Mouse (Mus musculus) G1E (cell line): ENCODE results near the gene Cdhr2. TPM values are rescaled to one million over a fixed set of nuclear protein-coding genes. Genes with fewer than 3 reads are reported as not detected.

Experiments
- ATAC-seq: 2 replicates; pipeline ENCODE4 v1.8.0; 2016; ENCODE audit warnings: mild to moderate bottlenecking; ENCODE audit not compliant: insufficient number of reproducible peaks, poor library complexity, low FRiP score, severe bottlenecking; ENCODE audit errors: extremely low read depth
- DNase-seq: peaks from one replicate; pipeline ENCODE4 v3.0.0; 2012; ENCODE audit warnings: low spot score
- H3K27me3 ChIP-seq: 2 replicates; pipeline ENCODE4 v1.6.1; 2012; ENCODE audit warnings: mild to moderate bottlenecking, low read length, inconsistent platforms; ENCODE audit not compliant: insufficient read depth
- H3K36me3 ChIP-seq: replicated peaks from 2 replicates; pipeline ENCODE3; 2012; ENCODE audit warnings: mild to moderate bottlenecking, inconsistent platforms
- H3K4me1 ChIP-seq: 2 replicates; pipeline ENCODE4 v1.6.1; 2012; ENCODE audit warnings: low read depth, low read length, inconsistent platforms, mixed read lengths; ENCODE audit not compliant: insufficient read depth
- H3K4me3 ChIP-seq: 2 replicates; pipeline ENCODE4 v1.5.1; 2012; ENCODE audit warnings: low read depth, mild to moderate bottlenecking, inconsistent platforms, low read length, moderate library complexity, mixed read lengths
- H3K9me3 ChIP-seq: replicated peaks from 2 replicates; pipeline ENCODE4 v1.6.1; 2012; ENCODE audit warnings: inconsistent platforms
- CTCF ChIP-seq: IDR thresholded peaks from 2 replicates; pipeline ENCODE4 v1.5.1; 2012; ENCODE audit warnings: low read depth, low read length, inconsistent platforms, mixed read lengths
- GATA1 ChIP-seq: IDR thresholded peaks from 2 replicates; pipeline ENCODE4 v1.6.1; 2012; ENCODE audit warnings: borderline replicate concordance, low read length, inconsistent platforms, mixed read lengths
- GATA2 ChIP-seq: IDR thresholded peaks from 2 replicates; pipeline ENCODE4 v1.6.1; 2012; ENCODE audit warnings: low read depth, low read length, inconsistent platforms, borderline replicate concordance
- POLR2AphosphoS5 ChIP-seq: IDR thresholded peaks from 2 replicates; pipeline ENCODE4 v1.6.1; 2012; ENCODE audit warnings: low read depth, low read length, inconsistent platforms; ENCODE audit not compliant: insufficient replicate concordance
- TAL1 ChIP-seq: conservative IDR thresholded peaks from 2 replicates; pipeline ENCODE4 v1.6.1; 2012; ENCODE audit warnings: low read depth, low read length, inconsistent platforms, mixed read lengths
- polyA plus RNA-seq: library from polyadenylated mRNA; stranded (reverse); fragments of >175 nt; gene quantifications from 2 replicates; pipeline ENCODE4 v1.2.3, GENCODE M21; 2012
- total RNA-seq, 2 experiments: library from RNA; stranded (forward) in 1 of 2; stranded (reverse) in 1 of 2; fragments of 200-1000 nt in 1 of 2; fragments of >200 nt in 1 of 2; fragmentation: Nextera tagmentation in 1 of 2; gene quantifications; 2 replicates each; pipeline ENCODE4 v1.2.3; 2014 to 2017

Cdhr2 gene
- total and polyA plus RNA-seq, 3 experiments: not detected

DNA sequence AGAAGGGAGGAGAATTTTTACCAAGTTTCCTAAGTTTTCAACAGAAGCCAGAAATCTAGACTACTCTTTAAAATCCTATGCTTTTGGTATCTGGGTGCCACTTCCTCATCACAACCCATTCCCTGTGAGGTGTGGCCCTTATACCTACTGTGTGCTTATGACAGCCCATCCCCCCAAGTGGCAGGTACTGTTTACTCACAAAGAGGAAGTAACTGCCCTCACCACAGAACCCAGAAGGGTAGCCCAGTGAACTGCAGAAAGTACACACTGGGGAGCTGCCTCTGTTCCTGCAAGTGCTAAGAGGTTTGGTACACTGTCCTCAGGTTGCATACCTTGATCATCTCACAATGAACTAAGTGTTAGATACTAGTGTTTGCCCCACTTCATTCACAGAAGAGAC is 9.5 kb upstream of the Cdhr2 start:
- Histone ChIP-seq H3K36me3 (peaks cover 26% of the 10 kb centered on the region), H3K4me1 (peaks cover 52% of the 10 kb centered on the region), H3K9me3 (no peaks in the 10 kb centered on the region), H3K4me3 (peak overlapping the region; percentile 99; the same call in 1 of the 2 replicates), H3K27me3 (no peaks in the 10 kb centered on the region)
- TF ChIP-seq CTCF (no peak), GATA1 (no peak), POLR2AphosphoS5 (no peak)
- peak; percentile 54 for DNase-seq
- no peak for ATAC-seq

DNA sequence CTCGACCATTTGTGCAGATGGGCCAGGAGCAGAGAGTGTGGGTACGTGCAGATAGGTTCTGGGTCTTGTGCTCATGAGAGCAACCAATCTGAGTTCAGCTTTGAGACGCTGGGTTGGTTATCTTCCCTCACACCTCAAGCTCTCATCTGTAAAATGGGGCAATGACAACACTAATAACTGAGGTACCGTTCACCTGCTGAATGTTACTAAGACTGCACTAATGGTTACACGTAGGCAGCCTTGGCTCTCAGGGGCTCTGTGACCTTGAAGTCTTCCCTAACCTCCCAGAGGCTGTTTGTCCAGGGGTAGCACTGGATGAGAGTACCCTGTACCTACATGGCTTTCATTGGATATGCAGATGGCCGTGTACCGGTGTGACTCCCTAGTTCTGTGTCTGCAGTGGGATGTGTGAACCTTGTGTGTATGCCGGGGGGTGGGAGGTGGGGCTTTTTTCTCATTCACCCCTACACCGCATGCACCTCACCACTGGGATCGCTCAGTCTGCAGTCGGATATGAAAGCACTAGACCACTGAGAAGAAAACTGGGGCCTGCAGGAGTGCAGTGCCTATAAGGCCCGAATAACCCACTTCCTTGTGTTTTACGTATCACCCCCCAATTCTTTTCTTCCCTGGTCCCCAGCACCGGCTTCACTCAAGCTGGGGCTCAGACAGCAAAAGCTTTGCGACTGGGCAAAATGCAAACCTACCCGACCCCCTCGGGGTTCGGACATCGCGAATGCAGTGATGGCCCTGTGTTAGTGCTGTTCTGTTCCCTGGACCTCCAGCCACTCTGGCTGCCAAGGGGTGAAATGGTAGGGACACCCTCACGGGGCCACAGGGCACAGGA is 8.3 kb upstream of the Cdhr2 start:
- ATAC-seq: no peak
- peaks cover 5% of the 10 kb centered on the region; the same call in 1 of the 2 replicates for H3K27me3 ChIP-seq
- no peak for DNase-seq
- peak overlapping the region; percentile 99 for H3K4me3 ChIP-seq
- peaks cover 48% of the 10 kb centered on the region for H3K4me1 ChIP-seq
- H3K9me3 ChIP-seq: no peaks in the 10 kb centered on the region
- TF ChIP-seq TAL1: no peak
- H3K36me3 ChIP-seq: peaks cover 25% of the 10 kb centered on the region

GRCm38 (mm10) chr13:54693558-54694347 is 7.5 kb upstream of the Cdhr2 start, which contains the start of gene Rnf44:
Rnf44 (minus strand) TSS chr13:54693907.
- ATAC-seq (peak; percentile 78), DNase-seq (peak; percentile 97)
- H3K4me1 ChIP-seq: peaks cover 40% of the 10 kb centered on the region
- peaks cover 10% of the 10 kb centered on the region; the same call in 1 of the 2 replicates for H3K27me3 ChIP-seq
- TF ChIP-seq POLR2AphosphoS5 (no peak), CTCF (no peak), GATA1 (no peak), GATA2 (no peak), TAL1 (no peak)
- no peaks in the 10 kb centered on the region for H3K9me3 ChIP-seq
- H3K4me3 ChIP-seq: peak within 1 kb of the TSS; percentile 99
- peaks cover 22% of the 10 kb centered on the region for H3K36me3 ChIP-seq

DNA sequence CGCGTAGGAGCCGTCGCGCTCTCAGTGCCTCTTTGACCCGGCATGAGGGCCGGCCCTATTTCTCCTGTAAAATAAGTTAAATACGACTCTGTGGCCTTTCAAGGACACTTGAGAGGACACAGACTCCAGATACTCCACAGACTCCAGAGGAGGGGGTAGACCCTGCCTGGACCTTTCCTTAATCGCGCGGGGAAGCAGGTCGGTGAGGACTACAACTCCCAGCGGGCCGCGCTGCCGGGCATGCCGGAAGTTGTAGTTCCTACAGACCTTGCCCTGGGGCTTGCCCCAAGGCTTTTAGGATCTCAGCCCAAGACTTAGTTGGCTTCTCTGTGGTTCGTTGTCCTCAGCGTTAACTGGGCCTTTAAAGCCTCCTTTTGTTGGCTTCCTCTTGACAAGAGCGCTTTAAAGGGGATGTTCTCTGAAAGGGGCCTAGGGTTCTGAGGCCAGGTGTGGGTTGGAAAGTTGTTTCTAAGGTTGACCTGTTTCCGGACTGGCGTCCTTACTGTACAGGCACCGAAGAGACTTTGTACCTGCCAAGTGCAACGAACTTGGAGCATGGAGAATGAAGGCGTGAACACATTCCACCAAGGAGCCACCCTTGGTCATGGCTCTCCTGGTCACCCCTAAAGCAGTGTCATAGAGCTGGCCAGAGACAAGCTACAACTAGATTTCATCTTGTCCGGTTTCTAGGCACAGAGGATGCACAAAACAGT is 6.8 kb upstream of the Cdhr2 start:
- peaks cover 36% of the 10 kb centered on the region for H3K4me1 ChIP-seq
- H3K36me3 ChIP-seq: peaks cover 22% of the 10 kb centered on the region
- no peaks in the 10 kb centered on the region for H3K9me3 ChIP-seq
- ATAC-seq: peak; percentile 45
- H3K27me3 ChIP-seq: peaks cover 18% of the 10 kb centered on the region; the same call in 1 of the 2 replicates
- peak; percentile 84 for DNase-seq
- no peak for TF ChIP-seq GATA2
- no peak for TF ChIP-seq CTCF
- TF ChIP-seq POLR2AphosphoS5: no peak
- no peak for TF ChIP-seq TAL1
- TF ChIP-seq GATA1: no peak
- H3K4me3 ChIP-seq: peak overlapping the region; percentile 99

- H3K36me3 ChIP-seq: peaks cover 15% of the 10 kb centered on the region
- peaks cover 30% of the 10 kb centered on the region for H3K4me1 ChIP-seq
- no peak for ATAC-seq
- no peaks in the 10 kb centered on the region for H3K9me3 ChIP-seq
- H3K27me3 ChIP-seq: peaks cover 22% of the 10 kb centered on the region
- TF ChIP-seq CTCF (no peak), TAL1 (no peak), GATA2 (no peak), POLR2AphosphoS5 (no peak), GATA1 (no peak)
- no peak for DNase-seq
- H3K4me3 ChIP-seq: no peak overlapping the region
Observed at GRCm38 (mm10) chr13:54695479-54696230, 5.6 kb upstream of the Cdhr2 start.
